Mouse (Mus musculus): Measurements from ENCODE around the gene Vash2. TPM values are rescaled to one million over a fixed set of nuclear protein-coding genes. Genes with fewer than 3 reads are reported as not detected.

Vash2 gene
- polyA plus RNA-seq, 1 experiment from 2014 or later = 33.1 TPM

- Histone ChIP-seq H3K27me3 (ENCODE audit: low read depth, poor library complexity, severe bottlenecking) (no peaks in the 10 kb centered on the region), H3K9me3 (replicated peaks) (no peaks in the 10 kb centered on the region), H3K4me3 (no peak overlapping the region), H3K27ac (replicated peaks) (no peak overlapping the region), H3K36me3 (peaks cover 63% of the 10 kb centered on the region), H3K4me1 (peaks cover 3% of the 10 kb centered on the region)
- WGBS = 82% methylated on average over 2 of the region's 2 CpGs
- DNase-seq (ENCODE audit: low spot score) = no peak
Measured at GRCm38 (mm10) chr1:190901082-190901481, 78.0 kb downstream of the Vash2 start.

- no peaks in the 10 kb centered on the region for H3K9me3 ChIP-seq (replicated peaks)
- 90% methylated on average over 9 of the region's 9 CpGs for WGBS
- H3K4me3 ChIP-seq = no peak overlapping the region
- H3K4me1 ChIP-seq = peaks cover 3% of the 10 kb centered on the region
- H3K27ac ChIP-seq (replicated peaks) = no peak overlapping the region
- no peaks in the 10 kb centered on the region for H3K27me3 ChIP-seq (ENCODE audit: low read depth, poor library complexity, severe bottlenecking)
- no peak for DNase-seq (ENCODE audit: low spot score)
- peaks cover 67% of the 10 kb centered on the region for H3K36me3 ChIP-seq
Measured at GRCm38 (mm10) chr1:190898899-190899575, 80.1 kb downstream of the Vash2 start.

DNA sequence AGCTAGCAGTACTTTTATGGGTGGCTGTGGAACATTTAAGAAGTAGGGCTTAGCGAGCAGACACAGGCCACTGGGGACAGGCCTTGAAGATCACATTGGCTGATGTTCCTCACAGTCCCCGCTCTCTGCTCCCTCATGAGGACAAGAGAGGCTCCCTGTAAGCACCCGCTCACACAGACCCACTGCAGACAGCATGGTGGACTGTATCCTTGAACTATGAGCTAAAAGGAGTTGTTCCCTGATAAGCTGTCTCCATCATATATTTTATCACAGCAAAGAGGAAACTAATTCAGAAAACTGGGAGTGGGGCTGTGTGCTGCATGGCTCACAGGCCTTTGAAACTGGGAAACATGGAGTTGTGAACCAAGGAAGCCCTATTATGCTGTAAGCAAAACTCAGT is 80.9 kb downstream of the Vash2 start:
- peaks cover 59% of the 10 kb centered on the region for H3K36me3 ChIP-seq

More for the DNA sequence above, 80.9 kb downstream of the Vash2 start:
- H3K27ac ChIP-seq (replicated peaks) = no peak overlapping the region
- DNase-seq (ENCODE audit: low spot score) = no peak
- no peaks in the 10 kb centered on the region for H3K9me3 ChIP-seq (replicated peaks)
- H3K4me3 ChIP-seq = no peak overlapping the region
- 95% methylated on average over 3 of the region's 3 CpGs for WGBS
- H3K27me3 ChIP-seq (ENCODE audit: low read depth, poor library complexity, severe bottlenecking) = no peaks in the 10 kb centered on the region
- peaks cover 3% of the 10 kb centered on the region for H3K4me1 ChIP-seq

Other genes starting within 250 kb of the Vash2 start
- gene Rps6kc1, start 67.5 kb downstream of the Vash2 start, polyA plus RNA-seq (2016; fragmentation: Nextera tagmentation; extraction: Ambion mirVana) = 16.2 and 20.4 TPM in 2 replicates
- gene Angel2, start 54.2 kb downstream of the Vash2 start, polyA plus RNA-seq (2016; fragmentation: Nextera tagmentation; extraction: Ambion mirVana) = 55.4 and 63.0 TPM in 2 replicates
- 8.3 and 8.6 TPM in 2 replicates for gene Flvcr1, start 46.9 kb upstream of the Vash2 start, polyA plus RNA-seq (2016; fragmentation: Nextera tagmentation; extraction: Ambion mirVana)
- not detected in 2 replicates for gene Spata45, start 57.3 kb upstream of the Vash2 start, polyA plus RNA-seq (2016; fragmentation: Nextera tagmentation; extraction: Ambion mirVana)
- 10.4 and 11.1 TPM in 2 replicates for gene Tatdn3, start 83.6 kb upstream of the Vash2 start, polyA plus RNA-seq (2016; fragmentation: Nextera tagmentation; extraction: Ambion mirVana)
- 34.9 and 35.9 TPM in 2 replicates for gene Nsl1, start 83.7 kb upstream of the Vash2 start, polyA plus RNA-seq (2016; fragmentation: Nextera tagmentation; extraction: Ambion mirVana)
- 3.7 and 4.1 TPM in 2 replicates for gene Batf3, start 118.6 kb upstream of the Vash2 start, polyA plus RNA-seq (2016; fragmentation: Nextera tagmentation; extraction: Ambion mirVana)
- gene Fam71a, start 185.5 kb upstream of the Vash2 start, polyA plus RNA-seq (2016; fragmentation: Nextera tagmentation; extraction: Ambion mirVana) = not detected in 2 replicates
- gene Atf3, start 238.7 kb upstream of the Vash2 start, polyA plus RNA-seq (2016; fragmentation: Nextera tagmentation; extraction: Ambion mirVana) = 5.3 and 5.5 TPM in 2 replicates

Data from midbrain, embryonic 10.5 days (tissue).